Mouse (Mus musculus): ENCODE data around the gene Gm6217. TPM values are rescaled to one million over a fixed set of nuclear protein-coding genes. Genes with fewer than 3 reads are reported as not detected.
"Not testable (repeated sequence)": the region's sequence is repeated elsewhere in the genome, so short reads cannot be mapped to it uniquely, and the experiment has no call there.

Gene Gm6217
- total RNA-seq (2017) = not detected in 2 replicates

GRCm38 (mm10) chr1:82931326-82931725, at the start of gene Gm6217:
Gene Gm6217, minus strand, starts transcription at chr1:82931399.
- not testable (repeated sequence) for ATAC-seq (ENCODE audit: extremely low read depth, insufficient number of reproducible peaks, low FRiP score, poor library complexity, severe bottlenecking)

- no peak for ATAC-seq (ENCODE audit: extremely low read depth, insufficient number of reproducible peaks, low FRiP score, poor library complexity, severe bottlenecking)
Observed at GRCm38 (mm10) chr1:82977840-82978239, 46.6 kb upstream of the Gm6217 start.

- no peak for ATAC-seq (ENCODE audit: extremely low read depth, insufficient number of reproducible peaks, low FRiP score, poor library complexity, severe bottlenecking)
Observed at GRCm38 (mm10) chr1:82975750-82976149, 44.6 kb upstream of the Gm6217 start.

GRCm38 (mm10) chr1:82974342-82974741, 43.1 kb upstream of the Gm6217 start:
- ATAC-seq (ENCODE audit: extremely low read depth, insufficient number of reproducible peaks, low FRiP score, poor library complexity, severe bottlenecking) = no peak

GRCm38 (mm10) chr1:82973901-82974300, 42.7 kb upstream of the Gm6217 start:
- ATAC-seq (ENCODE audit: extremely low read depth, insufficient number of reproducible peaks, low FRiP score, poor library complexity, severe bottlenecking) = no peak

GRCm38 (mm10) chr1:82973244-82973643, 42.0 kb upstream of the Gm6217 start:
- no peak for ATAC-seq (ENCODE audit: extremely low read depth, insufficient number of reproducible peaks, low FRiP score, poor library complexity, severe bottlenecking)

- no peak for ATAC-seq (ENCODE audit: extremely low read depth, insufficient number of reproducible peaks, low FRiP score, poor library complexity, severe bottlenecking)
Observed at GRCm38 (mm10) chr1:82972046-82972445, 40.8 kb upstream of the Gm6217 start.

- no peak for ATAC-seq (ENCODE audit: extremely low read depth, insufficient number of reproducible peaks, low FRiP score, poor library complexity, severe bottlenecking)
Observed at GRCm38 (mm10) chr1:82966413-82966812, 35.2 kb upstream of the Gm6217 start.

GRCm38 (mm10) chr1:82959870-82960385, 28.7 kb upstream of the Gm6217 start, which contains the start of gene Gm47955:
Gene Gm47955, plus strand, starts transcription at chr1:82960286.
- no peak for ATAC-seq (ENCODE audit: extremely low read depth, insufficient number of reproducible peaks, low FRiP score, poor library complexity, severe bottlenecking)

- not testable (repeated sequence) for ATAC-seq (ENCODE audit: extremely low read depth, insufficient number of reproducible peaks, low FRiP score, poor library complexity, severe bottlenecking)
Observed at GRCm38 (mm10) chr1:82955913-82956312, 24.7 kb upstream of the Gm6217 start, which contains the start of gene Gm7544. Gene Gm7544, minus strand, starts transcription at chr1:82956013.

- ATAC-seq (ENCODE audit: extremely low read depth, insufficient number of reproducible peaks, low FRiP score, poor library complexity, severe bottlenecking) = no peak
Observed at GRCm38 (mm10) chr1:82948601-82949000, 17.4 kb upstream of the Gm6217 start.

GRCm38 (mm10) chr1:82946029-82946428, 14.8 kb upstream of the Gm6217 start:
- not testable (repeated sequence) for ATAC-seq (ENCODE audit: extremely low read depth, insufficient number of reproducible peaks, low FRiP score, poor library complexity, severe bottlenecking)

GRCm38 (mm10) chr1:82943295-82943694, 12.1 kb upstream of the Gm6217 start, which contains the start of gene A030003K21Rik:
Gene A030003K21Rik, minus strand, starts transcription at chr1:82943388.
- ATAC-seq (ENCODE audit: extremely low read depth, insufficient number of reproducible peaks, low FRiP score, poor library complexity, severe bottlenecking) = not testable (repeated sequence)

- not testable (repeated sequence) for ATAC-seq (ENCODE audit: extremely low read depth, insufficient number of reproducible peaks, low FRiP score, poor library complexity, severe bottlenecking)
Observed at GRCm38 (mm10) chr1:82942505-82942904, 11.3 kb upstream of the Gm6217 start.

- no peak for ATAC-seq (ENCODE audit: extremely low read depth, insufficient number of reproducible peaks, low FRiP score, poor library complexity, severe bottlenecking)
Observed at GRCm38 (mm10) chr1:82938666-82939065, 7.5 kb upstream of the Gm6217 start.

- not testable (repeated sequence) for ATAC-seq (ENCODE audit: extremely low read depth, insufficient number of reproducible peaks, low FRiP score, poor library complexity, severe bottlenecking)
Observed at GRCm38 (mm10) chr1:82930558-82930957, 641 bp downstream of the Gm6217 start.

GRCm38 (mm10) chr1:82924650-82925049, 6.5 kb downstream of the Gm6217 start, which contains the start of gene A030014E15Rik:
Gene A030014E15Rik, plus strand, starts transcription at chr1:82924917.
- no peak for ATAC-seq (ENCODE audit: extremely low read depth, insufficient number of reproducible peaks, low FRiP score, poor library complexity, severe bottlenecking)

GRCm38 (mm10) chr1:82913434-82913833, 17.8 kb downstream of the Gm6217 start:
- not testable (repeated sequence) for ATAC-seq (ENCODE audit: extremely low read depth, insufficient number of reproducible peaks, low FRiP score, poor library complexity, severe bottlenecking)

- no peak for ATAC-seq (ENCODE audit: extremely low read depth, insufficient number of reproducible peaks, low FRiP score, poor library complexity, severe bottlenecking)
Observed at GRCm38 (mm10) chr1:82913025-82913424, 18.2 kb downstream of the Gm6217 start, which contains the start of gene A030005L19Rik. Gene A030005L19Rik, plus strand, starts transcription at chr1:82913325.

- ATAC-seq (ENCODE audit: extremely low read depth, insufficient number of reproducible peaks, low FRiP score, poor library complexity, severe bottlenecking) = no peak
Observed at GRCm38 (mm10) chr1:82905886-82906285, 25.3 kb downstream of the Gm6217 start.

- no peak for ATAC-seq (ENCODE audit: extremely low read depth, insufficient number of reproducible peaks, low FRiP score, poor library complexity, severe bottlenecking)
Observed at GRCm38 (mm10) chr1:82901201-82901600, 30.0 kb downstream of the Gm6217 start.

Data from neutrophil, adult 5-6 weeks (primary cell).